Mouse (Mus musculus) intestine, embryonic 16.5 days (tissue): ENCODE data around the gene Lsm4. TPM values are rescaled to one million over a fixed set of nuclear protein-coding genes. Genes with fewer than 3 reads are reported as not detected.
A peak's percentile ranks its signal among the peaks of the same experiment; 100 is the strongest.

Source experiments
- ATAC-seq: fragments of 200-750 bp; cut with Nextera tagmentation; 2 replicates; pipeline ENCODE4 v1.8.0; 2017; ENCODE audit warnings: moderate TSS enrichment, moderate library complexity
- H3K27ac ChIP-seq: fragments of 300-500 bp; sonication (generic); 2 replicates; pipeline ENCODE4 v1.5.1; 2014; ENCODE audit warnings: mild to moderate bottlenecking, low read length
- H3K27me3 ChIP-seq: fragments of 300-500 bp; sonication (generic); replicated peaks from 2 replicates; pipeline ENCODE4 v1.6.1; 2014; ENCODE audit warnings: low read length, control low read depth, mixed read lengths; ENCODE audit not compliant: control insufficient read depth, insufficient read depth
- H3K36me3 ChIP-seq: fragments of 300-500 bp; sonication (generic); 2 replicates; pipeline ENCODE4 v1.6.1; 2014; ENCODE audit warnings: low read length, control low read depth; ENCODE audit not compliant: control insufficient read depth, insufficient read depth
- H3K4me1 ChIP-seq: fragments of 300-500 bp; sonication (generic); 2 replicates; pipeline ENCODE4 v1.6.1; 2014; ENCODE audit warnings: low read length, control low read depth, mixed read lengths; ENCODE audit not compliant: control insufficient read depth, insufficient read depth
- H3K4me2 ChIP-seq: fragments of 300-500 bp; sonication (generic); 2 replicates; pipeline ENCODE4 v1.6.1; 2014; ENCODE audit warnings: low read depth, low read length, control low read depth
- H3K4me3 ChIP-seq: fragments of 300-500 bp; sonication (generic); 2 replicates; pipeline ENCODE4 v1.5.1; 2014; ENCODE audit warnings: mild to moderate bottlenecking, low read length
- H3K9ac ChIP-seq: fragments of 300-500 bp; sonication (generic); 2 replicates; pipeline ENCODE4 v1.6.1; 2014; ENCODE audit warnings: low read depth, low read length
- H3K9me3 ChIP-seq: fragments of 300-500 bp; sonication (generic); 2 replicates; pipeline ENCODE4 v1.6.1; 2016; ENCODE audit warnings: low read length, control low read depth; ENCODE audit not compliant: control insufficient read depth
- WGBS: fragments of 180-500 bp; shearing (Covaris S2); extraction: QIAGEN DNeasy Blood & Tissue Kit; methylation state at CpG from one replicate; pipeline ENCODE4 v1.1.7; 2014; 5-methylcytosine and 5-hydroxymethylcytosine counted together
- polyA plus RNA-seq: library from polyadenylated mRNA; unstranded; fragments of >200 nt; fragmentation: Nextera tagmentation; extraction: Ambion mirVana; gene quantifications from 2 replicates; pipeline ENCODE4 v1.2.1, GENCODE M21; 2015

Gene Lsm4
- polyA plus RNA-seq, 1 experiment from 2014 or later = 228 TPM

DNA sequence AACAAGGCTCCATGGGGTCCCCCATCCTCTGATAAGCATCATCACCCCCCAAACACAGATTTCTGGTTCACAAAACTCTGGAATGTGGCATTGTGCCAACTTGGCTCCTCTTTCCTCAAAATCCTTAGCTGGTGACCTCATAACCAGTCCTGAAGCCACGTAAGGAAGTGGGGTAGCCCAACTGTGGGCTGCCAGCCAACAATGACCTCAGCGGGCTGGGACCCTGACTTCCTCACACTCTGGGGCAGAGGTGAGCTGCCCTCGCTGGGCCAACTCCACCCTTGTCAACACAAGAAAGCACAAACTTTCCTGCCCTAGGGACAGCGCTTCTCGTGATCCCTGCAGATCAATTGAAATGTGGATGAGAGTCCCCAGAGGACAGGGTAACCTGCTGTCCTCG, 39.0 kb upstream of the Lsm4 start:
- H3K4me1 ChIP-seq = peaks cover 48% of the 10 kb centered on the region
- no peak for ATAC-seq

DNA sequence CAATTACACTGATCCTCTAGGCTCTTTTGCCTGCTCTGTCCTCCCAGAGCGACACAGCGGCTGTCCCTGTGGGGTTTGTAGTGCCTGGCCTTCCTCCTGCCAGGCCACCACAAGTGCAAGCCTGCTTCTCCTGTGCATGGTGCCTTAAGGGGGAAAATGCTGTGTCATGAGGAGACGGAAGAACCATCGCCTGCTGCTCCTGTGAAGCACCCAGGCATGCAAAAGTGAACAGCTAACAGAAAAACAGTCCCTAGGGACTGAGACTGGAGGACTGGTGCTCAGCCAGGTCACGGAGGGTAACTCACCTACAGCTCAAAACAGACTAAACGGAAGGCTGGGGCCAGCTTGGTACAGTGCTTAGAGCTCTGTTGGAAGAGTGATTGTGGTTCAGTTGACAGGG, 37.5 kb upstream of the Lsm4 start:
- ATAC-seq = no peak
- Histone ChIP-seq H3K27me3 (no peaks in the 10 kb centered on the region), H3K9ac (no peak overlapping the region), H3K36me3 (no peaks in the 10 kb centered on the region), H3K27ac (no peak overlapping the region), H3K4me3 (no peak overlapping the region), H3K4me1 (peaks cover 38% of the 10 kb centered on the region), H3K9me3 (no peaks in the 10 kb centered on the region), H3K4me2 (no peak overlapping the region)
- 84% methylated on average over 6 of the region's 6 CpGs for WGBS

More for the DNA sequence above, 39.0 kb upstream of the Lsm4 start:
- Histone ChIP-seq H3K36me3 (no peaks in the 10 kb centered on the region), H3K4me3 (no peak overlapping the region), H3K4me2 (no peak overlapping the region), H3K27ac (no peak overlapping the region), H3K27me3 (no peaks in the 10 kb centered on the region), H3K9me3 (no peaks in the 10 kb centered on the region), H3K9ac (peak overlapping the region; percentile 15; the same call in 1 of the 2 replicates)
- 56% methylated on average over 6 of the region's 6 CpGs for WGBS

DNA sequence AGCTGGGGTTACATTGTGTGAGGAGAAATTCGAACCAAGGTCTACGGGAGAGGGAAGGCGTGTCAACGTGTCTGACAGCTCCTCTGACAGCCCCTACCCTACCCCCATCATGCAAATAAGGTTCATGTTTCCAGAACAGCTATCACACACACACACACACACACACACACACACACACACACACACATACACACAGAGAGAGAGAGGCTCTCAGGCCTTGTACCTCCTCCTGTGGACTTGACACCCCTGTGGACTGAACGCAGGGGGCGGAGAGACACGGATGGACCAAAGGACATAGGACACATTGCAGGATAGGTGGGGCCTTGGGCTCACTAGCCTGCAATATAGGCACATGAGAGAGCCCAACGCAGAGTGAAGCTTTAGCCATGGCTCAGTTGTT, 36.2 kb upstream of the Lsm4 start:
- peak; percentile 81 for ATAC-seq
- H3K27ac ChIP-seq = peak overlapping the region; percentile 33
- WGBS = 56% methylated on average over 8 of the region's 8 CpGs

GRCm38 (mm10) chr8:70638752-70639151, 34.3 kb upstream of the Lsm4 start:
- Histone ChIP-seq H3K36me3 (no peaks in the 10 kb centered on the region), H3K4me3 (no peak overlapping the region), H3K4me2 (no peak overlapping the region), H3K9ac (no peak overlapping the region), H3K27ac (peak overlapping the region; percentile 43; the same call in 1 of the 2 replicates), H3K9me3 (no peaks in the 10 kb centered on the region), H3K4me1 (peaks cover 20% of the 10 kb centered on the region), H3K27me3 (no peaks in the 10 kb centered on the region)
- ATAC-seq = peak; percentile 58
- WGBS = 50% methylated on average over 9 of the region's 9 CpGs

More for the DNA sequence above, 36.2 kb upstream of the Lsm4 start:
- H3K9ac ChIP-seq = 0 out of 2 replicates have a peak overlapping the region, but pooled peaks have one; percentile 9
- H3K9me3 ChIP-seq = no peaks in the 10 kb centered on the region
- peaks cover 27% of the 10 kb centered on the region for H3K4me1 ChIP-seq
- H3K27me3 ChIP-seq = no peaks in the 10 kb centered on the region
- H3K36me3 ChIP-seq = no peaks in the 10 kb centered on the region
- H3K4me2 ChIP-seq = no peak overlapping the region
- no peak overlapping the region for H3K4me3 ChIP-seq

GRCm38 (mm10) chr8:70643019-70643418, 30.0 kb upstream of the Lsm4 start:
- Histone ChIP-seq H3K4me3 (no peak overlapping the region), H3K9me3 (no peaks in the 10 kb centered on the region), H3K4me1 (peaks cover 26% of the 10 kb centered on the region), H3K36me3 (no peaks in the 10 kb centered on the region), H3K27me3 (no peaks in the 10 kb centered on the region), H3K27ac (no peak overlapping the region), H3K4me2 (no peak overlapping the region), H3K9ac (no peak overlapping the region)
- WGBS = 68% methylated on average over 3 of the region's 3 CpGs
- no peak for ATAC-seq

GRCm38 (mm10) chr8:70644065-70644464, 29.0 kb upstream of the Lsm4 start:
- Histone ChIP-seq H3K36me3 (no peaks in the 10 kb centered on the region), H3K27ac (no peak overlapping the region), H3K27me3 (no peaks in the 10 kb centered on the region), H3K4me1 (peaks cover 25% of the 10 kb centered on the region), H3K9me3 (no peaks in the 10 kb centered on the region), H3K4me3 (no peak overlapping the region), H3K9ac (no peak overlapping the region), H3K4me2 (no peak overlapping the region)
- 77% methylated on average over 2 of the region's 2 CpGs for WGBS
- ATAC-seq = no peak

DNA sequence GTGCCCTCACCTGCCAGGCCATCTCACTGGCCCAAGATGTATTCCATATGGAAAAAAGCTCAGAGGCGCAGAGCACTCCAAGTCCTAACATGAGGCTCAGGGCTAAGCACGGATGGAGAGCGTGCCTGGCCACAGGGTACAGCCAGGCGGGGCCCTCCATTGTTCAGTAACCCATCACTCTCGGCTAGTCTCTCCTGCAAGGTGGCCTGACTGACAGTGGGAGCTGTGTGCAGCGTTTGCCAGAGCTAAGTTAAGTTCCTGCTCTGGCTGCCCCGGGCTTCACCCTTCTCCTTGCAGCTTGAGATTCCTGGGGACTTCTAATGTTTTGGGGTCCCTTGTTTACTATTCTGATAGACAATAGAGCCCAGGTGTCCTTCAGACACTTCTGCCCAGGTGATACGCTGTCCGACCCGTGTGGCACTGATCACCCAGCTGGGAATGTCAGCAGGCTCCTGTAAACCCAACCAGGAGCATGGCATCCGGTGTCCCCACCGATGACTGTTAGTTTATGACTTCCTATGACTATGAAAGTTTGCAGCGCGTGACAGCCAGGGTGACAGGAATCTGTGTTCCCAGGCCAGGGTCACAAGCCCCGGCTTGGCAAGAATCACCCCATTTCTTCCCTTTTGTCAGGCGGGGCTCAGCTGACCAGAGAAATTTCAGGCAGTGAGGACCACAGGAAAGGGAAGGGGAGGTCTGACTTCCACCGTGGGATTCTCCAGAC, 27.4 kb upstream of the Lsm4 start:
- Histone ChIP-seq H3K9me3 (no peaks in the 10 kb centered on the region), H3K27me3 (no peaks in the 10 kb centered on the region), H3K27ac (peak overlapping the region; percentile 33), H3K4me3 (no peak overlapping the region), H3K9ac (no peak overlapping the region), H3K4me1 (peaks cover 40% of the 10 kb centered on the region), H3K4me2 (no peak overlapping the region), H3K36me3 (peaks cover 3% of the 10 kb centered on the region; the same call in 1 of the 2 replicates)
- ATAC-seq = no peak
- WGBS = 51% methylated on average over 17 of the region's 17 CpGs

- no peak overlapping the region for H3K4me2 ChIP-seq
- no peaks in the 10 kb centered on the region for H3K9me3 ChIP-seq
- H3K36me3 ChIP-seq = peaks cover 7% of the 10 kb centered on the region; the same call in 1 of the 2 replicates
- H3K9ac ChIP-seq = no peak overlapping the region
- no peaks in the 10 kb centered on the region for H3K27me3 ChIP-seq
- 76% methylated on average over 6 of the region's 6 CpGs for WGBS
- peak overlapping the region; percentile 33; the same call in 1 of the 2 replicates for H3K27ac ChIP-seq
- H3K4me1 ChIP-seq = peaks cover 40% of the 10 kb centered on the region
- no peak for ATAC-seq
- H3K4me3 ChIP-seq = no peak overlapping the region
Observed at GRCm38 (mm10) chr8:70646369-70646768, 26.7 kb upstream of the Lsm4 start.

GRCm38 (mm10) chr8:70646775-70647174, 26.3 kb upstream of the Lsm4 start:
- H3K27ac ChIP-seq = no peak overlapping the region
- peaks cover 40% of the 10 kb centered on the region for H3K4me1 ChIP-seq
- no peak overlapping the region for H3K4me3 ChIP-seq
- ATAC-seq = no peak
- no peaks in the 10 kb centered on the region for H3K27me3 ChIP-seq
- H3K9me3 ChIP-seq = no peaks in the 10 kb centered on the region
- H3K9ac ChIP-seq = no peak overlapping the region
- H3K36me3 ChIP-seq = peaks cover 7% of the 10 kb centered on the region; the same call in 1 of the 2 replicates
- H3K4me2 ChIP-seq = no peak overlapping the region
